Mouse (Mus musculus): ENCODE data around the gene Cd3d. TPM values are rescaled to one million over a fixed set of nuclear protein-coding genes. Genes with fewer than 3 reads are reported as not detected.

Cd3d gene
- polyA plus RNA-seq, 1 experiment = not detected

DNA sequence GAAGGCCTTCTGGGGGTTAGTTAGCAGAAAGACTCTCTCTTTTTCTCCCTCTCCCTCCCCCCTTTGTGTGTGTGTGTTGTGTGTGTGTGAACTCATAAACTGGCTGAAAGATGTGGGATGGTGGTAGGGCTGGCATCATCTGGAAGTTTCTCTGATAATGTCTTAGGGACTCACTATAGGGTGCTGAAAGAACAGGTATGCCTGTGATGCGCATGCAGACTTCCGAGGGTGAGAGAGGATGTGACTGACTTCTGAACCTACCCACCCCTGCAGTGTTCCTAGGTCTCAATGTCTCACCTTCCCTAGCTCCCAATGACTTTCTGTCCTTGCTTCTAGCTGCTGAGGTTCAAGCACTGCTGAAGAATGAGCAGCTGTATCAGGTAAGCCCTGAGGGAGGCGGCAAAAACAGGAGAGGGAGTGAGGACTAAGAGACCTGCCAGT, 4.2 kb downstream of the Cd3d start:
- Histone ChIP-seq H3ac (ENCODE audit: control insufficient read depth, insufficient read length, low read depth) (no peak overlapping the region), H3K27me3 (ENCODE audit: control insufficient read depth, insufficient read depth, insufficient read length) (peaks cover 15% of the 10 kb centered on the region), H3K79me3 (ENCODE audit: low read depth) (no peaks in the 10 kb centered on the region), H3K79me2 (ENCODE audit: control insufficient read depth, insufficient read depth) (no peaks in the 10 kb centered on the region), H3K4me3 (ENCODE audit: insufficient read depth, poor library complexity, severe bottlenecking) (no peak overlapping the region), H3K36me3 (ENCODE audit: control insufficient read depth, insufficient read depth) (no peaks in the 10 kb centered on the region)
- TF ChIP-seq CTCF (IDR thresholded peaks at IDR 0.05; ENCODE audit: control insufficient read depth, insufficient read depth, insufficient read length) (no peak), MAX (IDR thresholded peaks at IDR 0.05) (no peak), FOSL1 (IDR thresholded peaks at IDR 0.05; ENCODE audit: insufficient read depth, low read length, poor library complexity, severe bottlenecking) (no peak), MYOD1 (IDR thresholded peaks at IDR 0.05; ENCODE audit: control insufficient read depth, insufficient read length, low read depth) (no peak), CEBPB (IDR thresholded peaks at IDR 0.05; ENCODE audit: low read depth) (no peak), MYOG (IDR thresholded peaks at IDR 0.05; ENCODE audit: control insufficient read depth, extremely low read depth, insufficient read length) (no peak), USF1 (IDR thresholded peaks at IDR 0.05; ENCODE audit: low read depth) (no peak)

DNA sequence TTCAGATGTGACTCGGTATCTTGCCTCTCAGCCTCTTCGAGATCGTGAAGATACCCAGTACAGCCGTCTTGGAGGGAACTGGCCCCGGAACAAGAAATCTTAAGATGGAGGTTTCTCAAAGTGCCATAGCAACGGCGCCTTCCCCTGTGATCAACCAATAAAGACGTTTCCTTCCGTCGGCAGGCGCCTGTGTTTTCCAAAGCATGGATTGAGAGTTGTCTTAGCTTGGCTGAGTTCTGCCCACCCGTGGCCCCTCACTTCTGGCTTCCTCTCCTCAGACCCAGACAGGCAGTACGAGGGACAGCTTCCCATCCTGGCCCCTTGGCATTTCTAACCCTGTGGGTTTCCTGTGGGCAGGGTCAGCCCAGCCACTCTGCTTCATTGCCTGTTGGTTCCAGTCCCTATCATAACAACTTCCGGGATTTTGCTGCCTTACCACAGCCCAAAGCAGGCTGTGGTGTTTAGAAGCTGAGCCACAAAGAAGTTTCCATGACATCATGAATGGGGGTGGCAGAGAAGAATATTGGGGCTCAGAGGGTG, 4.7 kb downstream of the Cd3d start:
- TF ChIP-seq USF1 (IDR thresholded peaks at IDR 0.05; ENCODE audit: low read depth) (no peak), CEBPB (IDR thresholded peaks at IDR 0.05; ENCODE audit: low read depth) (no peak), MAX (IDR thresholded peaks at IDR 0.05) (no peak), FOSL1 (IDR thresholded peaks at IDR 0.05; ENCODE audit: insufficient read depth, low read length, poor library complexity, severe bottlenecking) (no peak), MYOD1 (IDR thresholded peaks at IDR 0.05; ENCODE audit: control insufficient read depth, insufficient read length, low read depth) (no peak)
- H3K79me2 ChIP-seq (ENCODE audit: control insufficient read depth, insufficient read depth) = no peaks in the 10 kb centered on the region
- H3ac ChIP-seq (ENCODE audit: control insufficient read depth, insufficient read length, low read depth) = no peak overlapping the region
- H3K27me3 ChIP-seq (ENCODE audit: control insufficient read depth, insufficient read depth, insufficient read length) = peaks cover 12% of the 10 kb centered on the region
- H3K4me3 ChIP-seq (ENCODE audit: insufficient read depth, poor library complexity, severe bottlenecking) = no peak overlapping the region
- H3K79me3 ChIP-seq (ENCODE audit: low read depth) = no peaks in the 10 kb centered on the region
- H3K36me3 ChIP-seq (ENCODE audit: control insufficient read depth, insufficient read depth) = no peaks in the 10 kb centered on the region

DNA sequence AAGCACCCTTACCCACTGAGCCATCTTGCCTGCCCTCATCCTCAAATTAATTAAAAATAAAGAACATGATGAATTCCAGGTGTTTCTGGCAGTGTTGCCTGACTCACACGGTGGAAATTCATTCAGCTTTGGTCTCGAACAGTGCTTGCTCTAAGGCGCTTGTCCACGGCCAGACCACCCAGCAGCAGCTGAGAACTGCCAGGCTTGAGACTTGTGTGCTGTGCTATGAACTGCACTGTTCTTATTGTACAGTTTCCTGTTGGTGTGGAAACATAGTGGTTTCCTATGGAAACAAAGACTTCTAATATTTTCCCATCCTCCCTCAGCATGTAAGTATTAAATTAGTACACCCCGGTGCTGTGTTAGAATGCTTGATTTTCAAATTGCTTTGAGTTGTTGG, 5.4 kb downstream of the Cd3d start:
- Histone ChIP-seq H3K27me3 (ENCODE audit: control insufficient read depth, insufficient read depth, insufficient read length) (peaks cover 7% of the 10 kb centered on the region), H3ac (ENCODE audit: control insufficient read depth, insufficient read length, low read depth) (no peak overlapping the region), H3K79me3 (ENCODE audit: low read depth) (no peaks in the 10 kb centered on the region), H3K79me2 (ENCODE audit: control insufficient read depth, insufficient read depth) (no peaks in the 10 kb centered on the region), H3K36me3 (ENCODE audit: control insufficient read depth, insufficient read depth) (no peaks in the 10 kb centered on the region), H3K4me3 (ENCODE audit: insufficient read depth, poor library complexity, severe bottlenecking) (no peak overlapping the region)
- TF ChIP-seq USF1 (IDR thresholded peaks at IDR 0.05; ENCODE audit: low read depth) (no peak), FOSL1 (IDR thresholded peaks at IDR 0.05; ENCODE audit: insufficient read depth, low read length, poor library complexity, severe bottlenecking) (no peak), MYOD1 (IDR thresholded peaks at IDR 0.05; ENCODE audit: control insufficient read depth, insufficient read length, low read depth) (no peak), MAX (IDR thresholded peaks at IDR 0.05) (no peak), MYOG (IDR thresholded peaks at IDR 0.05; ENCODE audit: control insufficient read depth, extremely low read depth, insufficient read length) (no peak), CTCF (IDR thresholded peaks at IDR 0.05; ENCODE audit: control insufficient read depth, insufficient read depth, insufficient read length) (no peak), CEBPB (IDR thresholded peaks at IDR 0.05; ENCODE audit: low read depth) (no peak)

DNA sequence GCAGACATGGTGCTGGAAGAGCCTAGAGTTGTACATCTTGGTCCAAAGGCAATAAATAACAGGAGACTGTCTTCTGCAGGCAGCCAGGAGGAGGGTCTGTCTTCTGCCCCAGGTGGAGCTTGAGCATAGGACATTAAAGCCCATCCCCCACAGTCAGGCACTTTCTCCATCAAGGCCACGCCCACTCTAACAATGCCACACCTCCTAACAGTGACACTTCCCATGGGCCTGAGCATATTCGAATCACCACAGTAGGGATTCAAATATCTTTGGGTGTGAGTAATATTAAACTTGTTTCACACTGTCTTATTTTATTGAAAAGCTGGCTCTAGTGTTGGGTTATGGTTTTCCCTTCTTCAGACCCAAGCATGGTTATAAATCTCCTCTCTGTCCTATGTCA, 10.2 kb downstream of the Cd3d start:
- no peak for TF ChIP-seq MAX (IDR thresholded peaks at IDR 0.05)
- no peak for TF ChIP-seq MYOD1 (IDR thresholded peaks at IDR 0.05; ENCODE audit: control insufficient read depth, insufficient read length, low read depth)
- no peak for TF ChIP-seq CTCF (IDR thresholded peaks at IDR 0.05; ENCODE audit: control insufficient read depth, insufficient read depth, insufficient read length)
- TF ChIP-seq MYOG (IDR thresholded peaks at IDR 0.05; ENCODE audit: control insufficient read depth, extremely low read depth, insufficient read length) = no peak
- no peak for TF ChIP-seq FOSL1 (IDR thresholded peaks at IDR 0.05; ENCODE audit: insufficient read depth, low read length, poor library complexity, severe bottlenecking)
- Histone ChIP-seq H3K79me2 (ENCODE audit: control insufficient read depth, insufficient read depth) (no peaks in the 10 kb centered on the region), H3K36me3 (ENCODE audit: control insufficient read depth, insufficient read depth) (no peaks in the 10 kb centered on the region), H3K79me3 (ENCODE audit: low read depth) (no peaks in the 10 kb centered on the region), H3K27me3 (ENCODE audit: control insufficient read depth, insufficient read depth, insufficient read length) (no peaks in the 10 kb centered on the region), H3K4me3 (ENCODE audit: insufficient read depth, poor library complexity, severe bottlenecking) (no peak overlapping the region), H3ac (ENCODE audit: control insufficient read depth, insufficient read length, low read depth) (no peak overlapping the region)

DNA sequence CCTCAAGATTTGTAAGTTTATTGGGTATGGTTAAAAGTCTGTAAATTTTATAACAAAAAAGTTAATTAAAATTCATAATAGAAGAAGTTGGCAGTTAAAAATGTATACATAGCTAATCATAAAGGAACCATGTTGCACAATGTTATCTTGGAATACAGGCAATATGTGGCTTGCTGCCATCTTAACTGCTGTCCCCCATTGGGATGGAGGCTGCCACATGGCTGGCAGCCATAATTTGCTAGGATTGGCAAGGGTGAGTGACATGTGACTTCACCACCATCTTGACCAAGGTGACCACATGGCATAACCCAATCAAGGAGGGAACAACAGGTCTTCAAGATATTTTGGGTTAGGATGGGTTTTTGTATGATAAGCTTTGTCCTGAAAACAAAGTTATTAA, 10.7 kb downstream of the Cd3d start:
- Histone ChIP-seq H3K4me3 (ENCODE audit: insufficient read depth, poor library complexity, severe bottlenecking) (no peak overlapping the region), H3K79me3 (ENCODE audit: low read depth) (no peaks in the 10 kb centered on the region), H3K27me3 (ENCODE audit: control insufficient read depth, insufficient read depth, insufficient read length) (no peaks in the 10 kb centered on the region), H3ac (ENCODE audit: control insufficient read depth, insufficient read length, low read depth) (no peak overlapping the region), H3K79me2 (ENCODE audit: control insufficient read depth, insufficient read depth) (no peaks in the 10 kb centered on the region), H3K36me3 (ENCODE audit: control insufficient read depth, insufficient read depth) (no peaks in the 10 kb centered on the region)
- TF ChIP-seq FOSL1 (IDR thresholded peaks at IDR 0.05; ENCODE audit: insufficient read depth, low read length, poor library complexity, severe bottlenecking) (no peak), MYOD1 (IDR thresholded peaks at IDR 0.05; ENCODE audit: control insufficient read depth, insufficient read length, low read depth) (no peak), CTCF (IDR thresholded peaks at IDR 0.05; ENCODE audit: control insufficient read depth, insufficient read depth, insufficient read length) (no peak), MAX (IDR thresholded peaks at IDR 0.05) (no peak), MYOG (IDR thresholded peaks at IDR 0.05; ENCODE audit: control insufficient read depth, extremely low read depth, insufficient read length) (no peak), CEBPB (IDR thresholded peaks at IDR 0.05; ENCODE audit: low read depth) (peak; percentile 2), USF1 (IDR thresholded peaks at IDR 0.05; ENCODE audit: low read depth) (no peak)

DNA sequence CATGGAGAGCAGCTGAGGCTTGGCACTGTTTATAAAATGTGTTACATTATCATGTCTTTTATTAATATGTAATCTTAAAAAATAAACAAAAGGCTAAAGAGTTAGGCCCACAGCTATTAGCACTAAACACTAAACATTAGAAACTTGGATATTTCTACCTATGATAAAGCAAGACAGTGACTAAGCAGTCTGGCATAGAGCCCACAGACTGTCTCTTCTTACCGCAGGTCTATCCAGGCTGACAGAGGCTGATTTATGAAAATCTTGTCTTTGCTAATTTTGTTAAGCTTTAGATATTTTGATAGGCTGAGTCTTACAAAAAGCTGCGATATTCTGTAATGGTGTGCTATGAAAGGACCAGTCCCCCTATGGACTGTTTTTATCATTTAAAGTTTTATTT, 11.7 kb downstream of the Cd3d start:
- Histone ChIP-seq H3K4me3 (ENCODE audit: insufficient read depth, poor library complexity, severe bottlenecking) (no peak overlapping the region), H3K36me3 (ENCODE audit: control insufficient read depth, insufficient read depth) (no peaks in the 10 kb centered on the region), H3K27me3 (ENCODE audit: control insufficient read depth, insufficient read depth, insufficient read length) (no peaks in the 10 kb centered on the region), H3K79me3 (ENCODE audit: low read depth) (no peaks in the 10 kb centered on the region), H3ac (ENCODE audit: control insufficient read depth, insufficient read length, low read depth) (no peak overlapping the region), H3K79me2 (ENCODE audit: control insufficient read depth, insufficient read depth) (no peaks in the 10 kb centered on the region)
- no peak for TF ChIP-seq CEBPB (IDR thresholded peaks at IDR 0.05; ENCODE audit: low read depth)
- TF ChIP-seq MYOD1 (IDR thresholded peaks at IDR 0.05; ENCODE audit: control insufficient read depth, insufficient read length, low read depth) = no peak
- TF ChIP-seq CTCF (IDR thresholded peaks at IDR 0.05; ENCODE audit: control insufficient read depth, insufficient read depth, insufficient read length) = no peak
- TF ChIP-seq MYOG (IDR thresholded peaks at IDR 0.05; ENCODE audit: control insufficient read depth, extremely low read depth, insufficient read length) = no peak
- no peak for TF ChIP-seq FOSL1 (IDR thresholded peaks at IDR 0.05; ENCODE audit: insufficient read depth, low read length, poor library complexity, severe bottlenecking)
- TF ChIP-seq USF1 (IDR thresholded peaks at IDR 0.05; ENCODE audit: low read depth) = no peak
- TF ChIP-seq MAX (IDR thresholded peaks at IDR 0.05) = no peak
